Mouse (Mus musculus) stomach, embryonic 15.5 days (tissue): ENCODE measurements around the gene Catsper3. TPM values are rescaled to one million over a fixed set of nuclear protein-coding genes. Genes with fewer than 3 reads are reported as not detected.

ENCODE experiments used
- ATAC-seq: fragments of 200-750 bp; cut with Nextera tagmentation; 2 replicates; pipeline ENCODE4 v1.8.0; 2017; ENCODE audit warnings: low read depth, moderate number of reproducible peaks, moderate TSS enrichment; ENCODE audit not compliant: insufficient read depth, low FRiP score
- H3K27ac ChIP-seq: fragments of 300-500 bp; sonication (generic); 2 replicates; pipeline ENCODE4 v1.5.1; 2015; ENCODE audit warnings: mild to moderate bottlenecking, inconsistent platforms
- H3K27me3 ChIP-seq: fragments of 300-500 bp; sonication (generic); replicated peaks from 2 replicates; pipeline ENCODE4 v1.6.1; 2015; ENCODE audit warnings: inconsistent platforms
- H3K36me3 ChIP-seq: fragments of 300-500 bp; sonication (generic); 2 replicates; pipeline ENCODE4 v1.6.1; 2015; ENCODE audit warnings: inconsistent platforms
- H3K4me1 ChIP-seq: fragments of 300-500 bp; sonication (generic); 2 replicates; pipeline ENCODE4 v1.6.1; 2015; ENCODE audit warnings: inconsistent platforms
- H3K4me2 ChIP-seq: fragments of 300-500 bp; sonication (generic); 2 replicates; pipeline ENCODE4 v1.6.1; 2015; ENCODE audit warnings: mild to moderate bottlenecking, inconsistent platforms
- H3K4me3 ChIP-seq: fragments of 300-500 bp; sonication (generic); replicated peaks from 2 replicates; pipeline ENCODE4 v1.5.1; 2015; ENCODE audit warnings: inconsistent platforms
- H3K9ac ChIP-seq: fragments of 300-500 bp; sonication (generic); 2 replicates; pipeline ENCODE4 v1.6.1; 2015; ENCODE audit warnings: inconsistent platforms
- H3K9me3 ChIP-seq: fragments of 300-500 bp; sonication (generic); 2 replicates; pipeline ENCODE4 v1.6.1; 2016; ENCODE audit warnings: inconsistent platforms
- WGBS: fragments of 180-500 bp; shearing (Covaris S2); methylation state at CpG from one replicate; pipeline ENCODE4 v1.1.7; 2015; 5-methylcytosine and 5-hydroxymethylcytosine counted together
- polyA plus RNA-seq: library from polyadenylated mRNA; unstranded; fragments of >200 nt; fragmentation: Nextera tagmentation; extraction: Ambion mirVana; gene quantifications from 2 replicates; pipeline ENCODE4 v1.2.1, GENCODE M21; 2015

Catsper3 gene
- polyA plus RNA-seq, 1 experiment from 2014 or later = not detected

GRCm38 (mm10) chr13:55809041-55809623 is 24.8 kb downstream of the Catsper3 start:
- Histone ChIP-seq H3K27me3 (no peaks in the 10 kb centered on the region), H3K9me3 (no peaks in the 10 kb centered on the region), H3K9ac (no peak overlapping the region), H3K27ac (no peak overlapping the region), H3K4me1 (no peaks in the 10 kb centered on the region), H3K36me3 (no peaks in the 10 kb centered on the region), H3K4me3 (no peak overlapping the region), H3K4me2 (no peak overlapping the region)
- no peak for ATAC-seq
- WGBS = 70% methylated on average over 7 of the region's 7 CpGs

GRCm38 (mm10) chr13:55809707-55810106 is 25.3 kb downstream of the Catsper3 start:
- Histone ChIP-seq H3K27me3 (no peaks in the 10 kb centered on the region), H3K4me1 (no peaks in the 10 kb centered on the region), H3K4me2 (no peak overlapping the region), H3K27ac (no peak overlapping the region), H3K9ac (no peak overlapping the region), H3K36me3 (no peaks in the 10 kb centered on the region), H3K4me3 (no peak overlapping the region), H3K9me3 (no peaks in the 10 kb centered on the region)
- WGBS = 89% methylated on average over 10 of the region's 10 CpGs
- no peak for ATAC-seq

GRCm38 (mm10) chr13:55810947-55811346 is 26.6 kb downstream of the Catsper3 start:
- 66% methylated on average over 5 of the region's 5 CpGs for WGBS
- no peak overlapping the region for H3K27ac ChIP-seq
- no peak overlapping the region for H3K9ac ChIP-seq
- H3K4me3 ChIP-seq = no peak overlapping the region
- no peaks in the 10 kb centered on the region for H3K36me3 ChIP-seq
- no peak overlapping the region for H3K4me2 ChIP-seq
- H3K27me3 ChIP-seq = no peaks in the 10 kb centered on the region
- no peaks in the 10 kb centered on the region for H3K4me1 ChIP-seq
- ATAC-seq = no peak
- H3K9me3 ChIP-seq = no peaks in the 10 kb centered on the region

DNA sequence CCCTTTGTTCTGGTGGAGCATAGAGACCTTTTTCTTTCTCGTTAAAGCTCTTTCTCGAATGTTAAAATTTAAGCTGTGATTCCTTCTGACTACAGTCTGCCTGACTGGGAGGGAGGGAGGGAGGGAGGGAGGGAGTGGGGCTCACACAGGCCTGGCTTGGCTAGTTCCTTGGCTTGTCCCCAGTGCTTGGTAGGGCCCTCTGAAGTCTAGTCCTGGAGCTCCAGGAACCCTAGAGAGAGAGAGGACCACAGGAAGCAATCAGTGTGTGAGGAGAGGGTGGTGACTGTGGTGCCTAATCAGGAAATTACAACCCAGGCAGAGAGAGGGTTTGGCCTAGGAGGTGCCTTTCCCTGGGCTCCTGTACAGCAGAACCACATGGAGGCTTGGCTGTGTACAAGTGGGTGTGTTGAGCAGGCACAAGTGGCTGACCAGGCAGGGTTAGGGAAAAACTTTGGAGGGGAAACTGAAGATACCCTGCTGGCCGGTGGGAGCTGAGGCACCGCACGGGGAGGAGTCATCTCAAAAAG is 29.2 kb downstream of the Catsper3 start:
- H3K27ac ChIP-seq = no peak overlapping the region
- H3K9ac ChIP-seq = no peak overlapping the region
- H3K27me3 ChIP-seq = no peaks in the 10 kb centered on the region
- H3K4me3 ChIP-seq = no peak overlapping the region
- H3K36me3 ChIP-seq = no peaks in the 10 kb centered on the region
- no peaks in the 10 kb centered on the region for H3K9me3 ChIP-seq
- H3K4me2 ChIP-seq = no peak overlapping the region
- H3K4me1 ChIP-seq = no peaks in the 10 kb centered on the region
- WGBS = 64% methylated on average over 5 of the region's 5 CpGs
- ATAC-seq = peak; percentile 56

DNA sequence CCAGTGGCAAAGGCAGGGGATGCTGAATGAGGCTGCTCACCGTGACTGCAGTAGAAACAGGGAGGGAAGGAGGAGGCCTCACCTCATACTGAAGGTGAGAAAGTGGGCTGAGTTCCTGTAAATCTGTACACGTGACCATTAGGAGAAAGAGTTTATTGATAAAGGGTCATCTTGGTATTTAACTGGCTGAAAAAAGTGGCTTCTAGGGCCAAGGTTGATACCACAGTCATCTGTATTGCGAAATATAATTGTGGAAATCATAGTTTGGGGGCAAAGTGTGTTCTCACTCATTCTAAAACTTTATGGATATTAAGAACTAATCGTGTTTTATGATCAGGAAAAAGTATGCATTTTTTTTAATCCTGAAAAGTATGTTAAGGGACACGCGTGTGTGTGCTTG is 30.5 kb downstream of the Catsper3 start:
- Histone ChIP-seq H3K4me2 (no peak overlapping the region), H3K36me3 (no peaks in the 10 kb centered on the region), H3K4me3 (no peak overlapping the region), H3K27me3 (no peaks in the 10 kb centered on the region), H3K9me3 (no peaks in the 10 kb centered on the region), H3K27ac (no peak overlapping the region), H3K9ac (no peak overlapping the region), H3K4me1 (no peaks in the 10 kb centered on the region)
- ATAC-seq = no peak
- 79% methylated on average over 6 of the region's 6 CpGs for WGBS

DNA sequence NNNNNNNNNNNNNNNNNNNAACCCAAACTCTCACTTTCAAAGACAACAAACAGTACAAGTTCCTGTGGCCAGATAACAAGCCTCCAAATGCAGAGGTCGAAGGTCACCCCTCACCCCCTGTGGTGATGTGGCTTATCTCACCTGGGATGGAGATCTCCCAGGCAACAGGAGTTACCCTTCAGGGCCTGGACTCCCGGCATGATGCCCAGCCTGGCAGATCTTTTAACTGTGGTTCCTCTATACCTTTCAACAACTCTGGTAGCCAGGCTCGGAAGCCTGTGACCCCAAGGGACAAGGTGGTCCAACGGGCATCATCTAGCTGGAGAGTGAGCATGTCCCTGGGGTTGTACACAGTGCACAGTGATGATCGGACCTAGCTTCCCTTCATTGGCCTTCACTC is 38.1 kb downstream of the Catsper3 start:
- Histone ChIP-seq H3K4me3 (no peak overlapping the region), H3K27me3 (peaks cover 21% of the 10 kb centered on the region), H3K27ac (no peak overlapping the region), H3K4me1 (peaks cover 18% of the 10 kb centered on the region; the same call in 1 of the 2 replicates), H3K9me3 (no peaks in the 10 kb centered on the region), H3K9ac (no peak overlapping the region), H3K36me3 (no peaks in the 10 kb centered on the region), H3K4me2 (no peak overlapping the region)
- no peak for ATAC-seq
- 60% methylated on average over 5 of the region's 5 CpGs for WGBS

- WGBS = 21% methylated on average over 10 of the region's 10 CpGs
- Histone ChIP-seq H3K9ac (peak overlapping the region; percentile 2; the same call in 1 of the 2 replicates), H3K9me3 (no peaks in the 10 kb centered on the region), H3K36me3 (no peaks in the 10 kb centered on the region), H3K27me3 (peaks cover 30% of the 10 kb centered on the region), H3K27ac (peak overlapping the region; percentile 51; the same call in 1 of the 2 replicates), H3K4me1 (peaks cover 25% of the 10 kb centered on the region), H3K4me3 (peak overlapping the region; percentile 36), H3K4me2 (peak overlapping the region; percentile 54)
- no peak for ATAC-seq
Observed at GRCm38 (mm10) chr13:55824151-55824945, 40.0 kb downstream of the Catsper3 start.

- Histone ChIP-seq H3K4me1 (peaks cover 25% of the 10 kb centered on the region), H3K36me3 (no peaks in the 10 kb centered on the region), H3K27ac (peak overlapping the region; percentile 71; the same call in 1 of the 2 replicates), H3K9me3 (no peaks in the 10 kb centered on the region), H3K4me2 (peak overlapping the region; percentile 54), H3K9ac (0 out of 2 replicates have a peak overlapping the region, but pooled peaks have one; percentile 1), H3K27me3 (peaks cover 30% of the 10 kb centered on the region), H3K4me3 (peak overlapping the region; percentile 36)
- 10% methylated on average over 32 of the region's 32 CpGs for WGBS
- ATAC-seq = 0 out of 2 replicates have a peak, but pooled peaks have one; percentile 3
Observed at GRCm38 (mm10) chr13:55825245-55825681, 40.9 kb downstream of the Catsper3 start.

DNA sequence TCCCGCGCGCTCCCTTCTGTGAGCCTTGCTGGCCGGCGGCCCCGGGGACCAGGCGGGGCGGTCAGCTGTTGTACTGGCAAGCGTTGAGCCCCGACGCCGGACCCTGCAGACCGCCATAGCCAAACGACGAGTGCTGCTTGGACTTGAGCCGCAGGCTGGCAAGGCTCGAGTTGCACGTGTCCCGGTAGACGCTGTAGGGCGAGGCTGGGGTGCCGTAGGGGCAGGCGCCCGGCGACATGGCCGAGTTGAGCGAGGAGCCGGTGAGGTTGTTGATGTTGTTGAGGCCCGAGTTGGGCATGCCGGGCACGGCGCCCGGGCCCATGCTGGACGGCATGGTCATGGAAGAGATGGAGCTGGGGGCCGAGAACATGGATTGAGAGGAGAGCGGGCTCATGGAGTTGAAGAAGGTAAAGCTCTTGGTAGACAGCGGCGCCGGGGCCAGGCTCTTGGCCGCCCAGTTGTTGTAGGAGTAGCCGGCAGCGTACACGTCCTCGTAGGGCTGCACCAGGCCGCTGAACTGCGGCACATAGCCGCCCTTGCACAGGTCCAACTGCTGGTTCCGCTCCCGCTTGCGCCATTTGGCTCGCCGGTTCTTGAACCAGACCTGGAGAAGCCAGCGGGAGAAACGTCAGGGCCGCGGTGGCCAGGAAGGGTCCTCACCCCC is 41.8 kb downstream of the Catsper3 start:
- Histone ChIP-seq H3K4me2 (peak overlapping the region; percentile 54), H3K27me3 (peaks cover 35% of the 10 kb centered on the region), H3K9me3 (no peaks in the 10 kb centered on the region), H3K36me3 (no peaks in the 10 kb centered on the region), H3K4me1 (peaks cover 32% of the 10 kb centered on the region), H3K4me3 (peak overlapping the region; percentile 36), H3K9ac (peak overlapping the region; percentile 33; the same call in 1 of the 2 replicates), H3K27ac (peak overlapping the region; percentile 55)
- ATAC-seq = no peak
- WGBS = 13% methylated on average over 56 of the region's 56 CpGs

DNA sequence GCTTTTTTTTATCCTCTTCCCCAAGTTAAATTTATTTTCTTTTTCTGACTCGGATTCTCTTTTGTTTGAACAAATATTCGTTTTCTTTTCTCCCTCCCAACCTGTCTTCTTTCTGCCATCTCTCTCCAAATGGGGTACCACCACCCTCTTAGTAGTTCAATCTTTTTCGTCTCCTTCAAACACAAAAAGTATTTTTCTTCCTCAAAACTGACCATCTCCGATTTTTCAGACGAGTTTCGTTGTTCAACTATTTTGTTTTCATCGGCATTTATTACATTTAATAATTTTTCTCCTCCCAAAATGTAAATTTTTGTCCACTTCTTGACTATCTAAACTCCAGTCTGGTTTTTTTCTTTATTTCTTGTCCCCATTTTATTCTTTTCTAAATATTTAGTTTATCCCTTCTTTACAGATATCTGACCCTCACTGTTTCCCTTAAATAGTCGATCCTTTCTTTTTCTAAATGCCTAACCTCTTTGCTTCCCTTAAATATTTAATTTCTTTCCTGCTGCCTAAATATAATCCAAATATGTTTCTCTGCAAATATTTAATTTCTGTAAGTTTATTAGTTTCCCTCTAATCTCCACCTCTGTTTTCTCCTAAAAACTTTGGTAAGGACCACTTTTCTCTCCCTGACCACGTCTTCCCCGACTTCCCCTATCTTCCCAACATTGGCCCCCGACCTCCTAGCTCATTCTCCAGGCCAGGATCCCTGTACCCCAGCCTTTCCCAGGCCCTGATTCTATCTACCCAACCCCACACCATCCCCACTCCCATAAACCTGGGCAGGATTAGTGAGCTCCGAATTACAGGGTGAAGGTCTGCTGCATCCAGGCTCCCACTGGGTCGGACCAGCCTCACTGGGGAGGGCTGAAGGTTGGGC is 42.7 kb downstream of the Catsper3 start:
- Histone ChIP-seq H3K9me3 (no peaks in the 10 kb centered on the region), H3K4me3 (peak overlapping the region; percentile 64), H3K27me3 (peaks cover 33% of the 10 kb centered on the region), H3K9ac (peak overlapping the region; percentile 59; the same call in 1 of the 2 replicates), H3K27ac (peak overlapping the region; percentile 75), H3K36me3 (no peaks in the 10 kb centered on the region), H3K4me1 (peaks cover 37% of the 10 kb centered on the region), H3K4me2 (peak overlapping the region; percentile 58)
- no peak for ATAC-seq
- 15% methylated on average over 13 of the region's 13 CpGs for WGBS

GRCm38 (mm10) chr13:55827679-55828140 is 43.3 kb downstream of the Catsper3 start:
- H3K4me2 ChIP-seq = peak overlapping the region; percentile 58
- 16% methylated on average over 6 of the region's 6 CpGs for WGBS

More at GRCm38 (mm10) chr13:55827679-55828140, 43.3 kb downstream of the Catsper3 start:
- no peak for ATAC-seq
- peak overlapping the region; percentile 64 for H3K4me3 ChIP-seq
- H3K9me3 ChIP-seq = no peaks in the 10 kb centered on the region
- peak overlapping the region; percentile 75 for H3K27ac ChIP-seq
- peak overlapping the region; percentile 59; the same call in 1 of the 2 replicates for H3K9ac ChIP-seq
- H3K27me3 ChIP-seq = peaks cover 40% of the 10 kb centered on the region
- H3K36me3 ChIP-seq = no peaks in the 10 kb centered on the region
- H3K4me1 ChIP-seq = peaks cover 37% of the 10 kb centered on the region
